Mouse (Mus musculus): ENCODE measurements around the gene Oip5.
A peak's percentile ranks its signal among the peaks of the same experiment; 100 is the strongest.

Oip5 gene

DNA sequence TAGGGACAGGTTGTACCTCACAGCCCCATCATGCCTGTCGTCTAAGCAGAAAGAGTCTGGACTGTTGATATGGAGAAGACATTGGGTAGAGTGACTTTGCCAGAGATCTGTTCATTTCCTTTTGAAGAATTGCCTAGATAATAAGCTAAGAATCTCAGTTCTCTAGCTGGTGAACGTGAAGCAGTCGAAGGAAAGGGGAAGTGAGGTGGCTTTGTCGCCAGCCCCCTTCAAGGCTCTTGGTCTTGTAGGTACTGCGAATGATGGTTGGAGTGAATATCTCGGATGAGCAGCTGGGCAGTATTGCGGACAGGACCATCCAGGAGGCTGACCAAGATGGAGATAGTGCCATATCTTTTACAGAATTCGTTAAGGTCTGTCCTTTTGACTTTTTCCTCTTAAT, 34.0 kb downstream of the Oip5 start:
- no peak for DNase-seq

DNA sequence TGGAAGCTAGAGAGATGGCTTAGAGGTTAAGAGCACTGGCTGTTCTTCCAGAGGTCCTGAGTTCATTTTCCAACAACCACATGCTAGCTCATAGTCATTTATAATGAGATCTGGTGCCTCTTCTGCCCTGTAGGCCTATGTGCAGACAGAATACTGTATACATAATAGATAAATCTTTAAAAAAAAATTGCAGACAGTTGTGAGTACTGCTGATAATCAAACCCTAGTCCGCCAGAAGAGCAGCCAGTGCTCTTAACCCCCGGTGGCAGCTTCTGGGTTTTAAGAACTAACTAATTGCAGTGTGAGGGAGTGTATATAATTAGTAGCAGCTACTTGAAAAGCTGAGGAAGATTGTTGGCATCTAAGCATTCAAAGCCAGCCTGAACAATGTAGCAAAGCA, 34.8 kb downstream of the Oip5 start:
- no peak for DNase-seq

DNA sequence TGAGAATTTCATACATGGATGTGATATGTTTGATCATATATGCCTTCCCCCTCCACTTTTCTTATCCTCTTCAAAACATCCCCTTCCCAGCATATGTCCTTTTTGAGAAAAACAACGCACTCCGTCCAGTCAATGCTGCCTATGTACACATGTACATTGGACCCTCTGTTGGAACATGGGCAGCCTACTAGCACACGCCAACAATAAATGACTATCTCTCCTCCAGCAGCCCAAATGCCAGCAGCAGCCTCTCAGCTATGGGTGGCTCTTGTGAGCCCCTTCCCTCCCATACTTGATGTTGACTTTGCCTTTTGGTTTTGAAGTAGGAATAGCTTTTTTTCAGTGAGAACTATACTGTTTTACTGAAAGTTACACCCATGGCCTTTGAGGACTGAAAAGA, 36.7 kb downstream of the Oip5 start:
- DNase-seq: no peak

DNA sequence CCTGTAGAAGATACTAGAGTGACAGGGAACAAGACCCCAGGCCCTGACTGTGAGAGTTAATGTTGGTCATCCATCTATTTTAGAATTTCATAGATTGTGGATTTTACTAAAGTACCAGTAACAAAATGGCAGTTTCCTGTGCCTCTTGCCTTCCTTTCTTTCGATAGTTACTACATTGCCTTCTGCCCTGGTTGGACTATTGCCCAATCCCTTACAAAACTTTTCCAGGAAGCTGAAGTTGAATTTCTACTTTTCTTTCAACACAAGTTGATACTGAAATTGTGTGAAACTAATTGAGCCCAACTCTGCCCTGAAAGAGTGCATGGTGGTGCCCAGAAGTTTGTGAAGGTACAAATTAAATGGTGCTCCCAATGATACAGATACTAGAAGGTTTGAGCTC, 45.8 kb downstream of the Oip5 start:
- peak; percentile 34 for DNase-seq

DNA sequence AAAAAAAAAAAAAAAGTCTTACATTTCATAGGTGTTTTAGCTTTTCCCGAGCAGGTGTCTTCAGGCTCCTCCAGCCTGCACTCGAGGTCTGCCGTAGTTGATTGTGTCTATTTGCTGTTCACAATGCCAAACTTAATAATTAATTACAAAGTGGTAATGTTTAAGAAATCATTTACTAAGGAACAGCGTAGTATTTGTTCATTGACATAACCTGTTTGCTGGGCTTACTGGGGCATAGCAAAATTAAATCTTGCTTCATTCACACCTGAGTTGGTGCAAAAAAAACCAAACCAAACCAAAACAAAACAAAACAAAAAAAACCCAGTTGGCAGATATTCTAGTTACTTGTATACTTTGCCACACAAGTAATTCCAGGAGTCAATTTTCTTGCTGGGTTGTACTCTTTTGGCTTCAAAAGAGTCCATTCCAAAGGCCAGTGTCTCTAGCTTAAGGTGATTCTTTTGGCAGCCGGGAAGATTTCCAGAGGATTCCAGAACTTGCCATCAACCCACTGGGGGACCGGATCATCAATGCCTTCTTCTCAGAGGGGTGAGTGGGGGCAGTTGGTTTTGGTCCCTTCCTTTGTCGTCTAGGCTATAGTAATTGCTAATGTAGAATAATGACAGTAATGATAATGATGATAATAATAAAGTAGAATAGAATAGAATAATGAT, 52.0 kb downstream of the Oip5 start:
- no peak for DNase-seq

DNA sequence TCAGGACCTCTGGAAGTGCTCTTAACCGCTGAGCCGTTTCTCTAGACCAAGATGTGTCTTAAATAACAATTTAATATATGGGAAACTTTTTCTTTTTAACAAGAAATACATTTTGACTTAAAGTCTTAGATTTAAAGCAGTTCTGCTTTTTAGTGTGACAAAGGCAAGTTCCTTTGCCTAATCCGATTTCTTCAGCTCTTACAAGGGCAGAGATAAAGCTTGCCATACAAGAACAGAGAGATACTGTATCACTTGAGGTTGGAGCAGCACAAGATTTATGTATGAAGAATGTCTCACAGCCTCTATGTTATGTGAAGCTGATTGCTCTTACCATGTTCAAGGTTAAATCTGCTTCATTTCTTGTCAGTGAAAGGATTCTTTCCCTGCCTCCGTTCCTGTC, 53.0 kb downstream of the Oip5 start:
- DNase-seq: no peak

DNA sequence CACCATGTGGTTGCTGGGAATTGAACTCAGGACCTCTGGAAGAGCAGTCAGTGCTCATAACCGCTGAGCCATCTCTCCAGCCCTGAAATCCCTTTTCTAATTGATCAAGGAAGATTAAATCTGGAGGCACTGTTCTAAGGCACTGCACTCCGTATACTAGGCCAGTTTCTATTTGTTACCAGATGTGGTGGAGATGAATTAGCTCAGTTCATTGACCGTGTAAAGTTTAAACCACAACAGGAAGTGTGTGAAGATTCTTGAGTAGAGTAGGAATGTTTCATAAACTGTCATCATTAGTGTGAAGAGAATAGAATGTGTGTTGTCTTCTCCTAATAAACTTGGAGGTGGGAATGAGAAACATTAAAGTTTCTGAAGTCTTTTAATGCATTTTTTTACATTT, 56.5 kb downstream of the Oip5 start:
- no peak for DNase-seq

Data from lung, postnatal 14 days (tissue).